Mouse (Mus musculus): ENCODE results near the gene Lypd6b. TPM values are rescaled to one million over a fixed set of nuclear protein-coding genes. Genes with fewer than 3 reads are reported as not detected.

The Lypd6b gene
- polyA plus RNA-seq, 1 experiment from 2014 or later, result 18.1 TPM

GRCm38 (mm10) chr2:49748628-49749342, 38.7 kb upstream of the Lypd6b start:
- Histone ChIP-seq H3K36me3 (no peaks in the 10 kb centered on the region), H3K27me3 (replicated peaks) (no peaks in the 10 kb centered on the region), H3K4me2 (no peak overlapping the region), H3K9me3 (no peaks in the 10 kb centered on the region), H3K4me3 (replicated peaks) (no peak overlapping the region), H3K4me1 (peaks cover 18% of the 10 kb centered on the region), H3K9ac (no peak overlapping the region), H3K27ac (no peak overlapping the region)
- no peak for ATAC-seq (ENCODE audit: insufficient read depth, low FRiP score, low read depth)
- 71% methylated on average over 14 of the region's 14 CpGs for WGBS

- H3K4me3 ChIP-seq (replicated peaks), result no peak overlapping the region
- H3K9ac ChIP-seq, result no peak overlapping the region
- no peaks in the 10 kb centered on the region for H3K27me3 ChIP-seq (replicated peaks)
- H3K9me3 ChIP-seq, result no peaks in the 10 kb centered on the region
- peaks cover 10% of the 10 kb centered on the region for H3K4me1 ChIP-seq
- peak; percentile 48; the same call in 1 of the 2 replicates for ATAC-seq (ENCODE audit: insufficient read depth, low FRiP score, low read depth)
- 56% methylated on average over 11 of the region's 11 CpGs for WGBS
- H3K27ac ChIP-seq, result no peak overlapping the region
- no peak overlapping the region for H3K4me2 ChIP-seq
- no peaks in the 10 kb centered on the region for H3K36me3 ChIP-seq
These were observed 37.5 kb upstream of the Lypd6b start for GRCm38 (mm10) chr2:49749730-49750576.

DNA sequence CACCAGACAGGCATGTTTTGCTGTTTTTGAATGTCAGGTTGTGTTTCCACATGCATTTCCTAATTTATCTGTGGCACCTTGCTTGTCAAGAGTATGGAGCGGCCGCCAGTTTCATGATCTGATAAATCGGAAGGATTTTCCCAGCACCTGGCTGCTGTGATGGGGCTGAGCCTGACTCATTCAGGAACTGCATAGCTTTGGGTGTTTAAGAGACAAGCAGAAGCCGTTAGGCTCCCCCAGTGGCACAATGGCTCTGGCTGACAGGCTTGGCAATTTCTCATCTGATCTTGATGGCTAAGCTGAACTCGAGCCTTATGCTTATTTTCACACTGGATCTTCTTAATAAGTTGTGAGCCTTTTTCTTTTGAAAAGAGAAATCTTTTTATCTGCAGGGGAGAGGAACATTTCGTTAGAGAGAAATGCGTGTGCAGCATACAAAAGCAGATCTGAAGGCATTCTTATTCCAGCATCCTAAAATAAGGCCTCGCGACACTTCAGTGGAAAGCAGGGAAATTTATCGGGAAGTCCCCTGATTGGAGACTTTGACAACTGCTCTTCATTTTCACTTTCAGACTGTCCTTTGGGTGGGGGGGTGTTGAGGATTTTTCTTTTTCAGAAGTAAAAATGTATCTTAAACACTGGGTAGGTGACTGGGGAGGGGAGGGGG, 35.8 kb upstream of the Lypd6b start:
- ATAC-seq (ENCODE audit: insufficient read depth, low FRiP score, low read depth), result no peak
- H3K4me1 ChIP-seq, result 0 out of 2 replicates have a peak, but pooled peaks cover 5% of the 10 kb centered on the region

DNA sequence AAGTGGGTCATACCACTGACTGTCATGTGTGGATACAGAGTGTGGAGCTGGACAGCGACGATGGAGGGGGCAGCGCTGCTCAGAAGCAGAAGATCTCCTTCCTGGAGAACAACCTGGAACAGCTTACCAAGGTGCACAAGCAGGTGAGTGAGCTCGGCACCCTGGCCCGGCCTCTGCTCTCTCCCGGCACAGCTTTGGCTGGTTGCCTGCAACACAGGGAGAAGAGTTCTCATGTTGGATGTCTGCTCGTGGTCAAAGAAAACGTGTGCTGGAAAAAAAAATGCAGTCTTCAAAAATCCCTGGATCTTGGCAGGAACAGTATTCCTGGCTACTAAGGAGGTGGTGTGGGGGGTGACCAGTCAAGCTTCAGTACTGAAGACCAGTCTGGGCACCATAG, 35.3 kb upstream of the Lypd6b start:
- H3K27ac ChIP-seq, result no peak overlapping the region
- H3K4me1 ChIP-seq, result 0 out of 2 replicates have a peak, but pooled peaks cover 5% of the 10 kb centered on the region
- H3K4me3 ChIP-seq (replicated peaks), result no peak overlapping the region
- H3K9me3 ChIP-seq, result no peaks in the 10 kb centered on the region
- H3K36me3 ChIP-seq, result no peaks in the 10 kb centered on the region
- WGBS, result 81% methylated on average over 8 of the region's 8 CpGs
- no peak overlapping the region for H3K9ac ChIP-seq
- H3K4me2 ChIP-seq, result no peak overlapping the region
- H3K27me3 ChIP-seq (replicated peaks), result no peaks in the 10 kb centered on the region
- no peak for ATAC-seq (ENCODE audit: insufficient read depth, low FRiP score, low read depth)

More for the DNA sequence above, 35.8 kb upstream of the Lypd6b start:
- Histone ChIP-seq H3K9me3 (no peaks in the 10 kb centered on the region), H3K27me3 (replicated peaks) (no peaks in the 10 kb centered on the region), H3K9ac (no peak overlapping the region), H3K27ac (no peak overlapping the region), H3K36me3 (no peaks in the 10 kb centered on the region), H3K4me3 (replicated peaks) (no peak overlapping the region), H3K4me2 (no peak overlapping the region)
- 83% methylated on average over 10 of the region's 10 CpGs for WGBS

DNA sequence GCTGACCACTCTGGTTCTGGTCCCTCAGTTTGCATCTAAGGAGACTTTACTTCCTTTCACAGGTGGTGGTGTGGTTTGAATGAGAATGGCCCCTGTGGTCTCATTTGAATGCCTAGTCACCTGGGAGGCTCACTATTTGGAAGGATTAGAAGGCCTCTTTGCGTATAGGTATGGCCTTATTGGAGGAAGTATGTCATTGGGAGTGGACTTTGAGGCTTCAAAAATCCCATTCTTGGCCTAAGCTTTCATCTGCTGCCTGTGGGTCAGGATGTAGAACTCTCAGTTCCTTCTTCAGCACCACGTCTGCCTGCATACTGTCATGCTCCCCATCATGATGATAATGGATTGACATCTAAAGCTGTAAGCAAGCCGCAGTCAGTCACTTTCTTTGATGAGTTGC, 34.4 kb upstream of the Lypd6b start:
- WGBS, result 86% methylated on average over 3 of the region's 3 CpGs
- Histone ChIP-seq H3K4me1 (0 out of 2 replicates have a peak, but pooled peaks cover 5% of the 10 kb centered on the region), H3K36me3 (no peaks in the 10 kb centered on the region), H3K4me2 (no peak overlapping the region), H3K9ac (no peak overlapping the region), H3K9me3 (no peaks in the 10 kb centered on the region), H3K27ac (no peak overlapping the region), H3K4me3 (replicated peaks) (no peak overlapping the region), H3K27me3 (replicated peaks) (no peaks in the 10 kb centered on the region)
- no peak for ATAC-seq (ENCODE audit: insufficient read depth, low FRiP score, low read depth)

- H3K4me3 ChIP-seq (replicated peaks), result no peak overlapping the region
- H3K4me1 ChIP-seq, result 0 out of 2 replicates have a peak, but pooled peaks cover 4% of the 10 kb centered on the region
- 72% methylated on average over 2 of the region's 2 CpGs for WGBS
- H3K27me3 ChIP-seq (replicated peaks), result no peaks in the 10 kb centered on the region
- ATAC-seq (ENCODE audit: insufficient read depth, low FRiP score, low read depth), result no peak
- H3K9me3 ChIP-seq, result no peaks in the 10 kb centered on the region
- no peaks in the 10 kb centered on the region for H3K36me3 ChIP-seq
- H3K4me2 ChIP-seq, result no peak overlapping the region
- H3K9ac ChIP-seq, result no peak overlapping the region
- no peak overlapping the region for H3K27ac ChIP-seq
These were observed 32.4 kb upstream of the Lypd6b start for GRCm38 (mm10) chr2:49755054-49755453.

- H3K4me3 ChIP-seq (replicated peaks), result no peak overlapping the region
- H3K9me3 ChIP-seq, result no peaks in the 10 kb centered on the region
- no peak overlapping the region for H3K9ac ChIP-seq
- no peaks in the 10 kb centered on the region for H3K36me3 ChIP-seq
- 66% methylated on average over 7 of the region's 7 CpGs for WGBS
- H3K27me3 ChIP-seq (replicated peaks), result no peaks in the 10 kb centered on the region
- ATAC-seq (ENCODE audit: insufficient read depth, low FRiP score, low read depth), result peak; percentile 58; the same call in 1 of the 2 replicates
- H3K4me2 ChIP-seq, result no peak overlapping the region
- no peaks in the 10 kb centered on the region for H3K4me1 ChIP-seq
- no peak overlapping the region for H3K27ac ChIP-seq
These were observed 29.9 kb upstream of the Lypd6b start for GRCm38 (mm10) chr2:49757616-49758015.

DNA sequence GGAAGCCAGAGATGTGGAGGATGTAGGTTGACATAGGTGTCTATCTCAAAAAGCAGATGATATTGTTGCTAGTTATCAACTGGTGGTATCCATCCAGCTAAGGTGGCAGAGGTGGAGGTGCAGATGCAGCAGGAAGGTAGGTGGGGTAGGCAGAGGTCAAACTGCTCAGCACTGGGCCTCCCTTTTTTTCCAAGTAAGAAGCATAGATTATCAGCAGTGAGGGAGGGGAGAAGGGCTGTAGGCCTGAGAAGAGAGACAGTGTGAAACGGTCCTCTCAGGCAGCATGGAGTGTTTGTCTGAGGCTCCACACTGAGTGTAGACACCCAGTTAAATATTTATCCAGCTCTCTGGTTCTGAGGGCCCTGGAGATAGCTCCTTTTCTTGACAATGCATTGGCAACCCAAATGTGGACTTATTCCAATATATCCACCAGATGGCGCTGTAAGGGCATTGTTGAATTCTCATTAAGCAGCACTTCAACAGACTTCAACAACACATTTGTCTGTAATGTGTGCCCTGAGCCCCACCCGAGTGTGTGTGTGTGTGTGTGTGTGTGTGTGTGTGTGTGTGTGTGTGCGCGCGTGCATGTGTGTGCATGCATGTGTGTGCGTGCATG, 23.0 kb upstream of the Lypd6b start:
- Histone ChIP-seq H3K9me3 (no peaks in the 10 kb centered on the region), H3K4me1 (no peaks in the 10 kb centered on the region), H3K4me2 (no peak overlapping the region), H3K36me3 (no peaks in the 10 kb centered on the region), H3K27ac (no peak overlapping the region), H3K27me3 (replicated peaks) (no peaks in the 10 kb centered on the region), H3K4me3 (replicated peaks) (no peak overlapping the region), H3K9ac (no peak overlapping the region)
- WGBS, result 44% methylated on average over 7 of the region's 7 CpGs
- peak; percentile 71 for ATAC-seq (ENCODE audit: insufficient read depth, low FRiP score, low read depth)

DNA sequence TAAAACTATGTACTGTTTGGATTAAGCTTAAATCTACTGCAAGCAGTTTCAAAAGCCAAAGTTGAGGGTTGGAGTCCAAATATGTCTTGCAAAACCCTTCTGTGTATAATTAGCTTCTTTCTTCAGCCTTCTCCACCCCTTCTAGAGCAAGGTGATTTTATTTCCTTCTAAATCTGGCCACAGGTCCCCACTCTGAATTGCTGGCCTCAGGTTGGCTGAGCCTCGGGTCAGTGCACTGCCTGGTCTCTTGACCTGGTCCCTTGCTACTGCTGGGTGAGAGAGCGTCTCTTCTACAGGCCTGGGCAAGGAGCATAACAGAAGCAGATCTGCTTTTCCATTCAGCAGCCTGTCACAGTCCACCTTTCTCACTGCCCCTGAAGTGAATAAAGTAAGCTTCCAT, 18.6 kb upstream of the Lypd6b start:
- H3K9ac ChIP-seq, result no peak overlapping the region
- ATAC-seq (ENCODE audit: insufficient read depth, low FRiP score, low read depth), result no peak
- WGBS, result 61% methylated on average over 2 of the region's 2 CpGs
- H3K4me2 ChIP-seq, result no peak overlapping the region
- H3K27me3 ChIP-seq (replicated peaks), result no peaks in the 10 kb centered on the region
- no peak overlapping the region for H3K4me3 ChIP-seq (replicated peaks)
- H3K9me3 ChIP-seq, result no peaks in the 10 kb centered on the region
- H3K4me1 ChIP-seq, result no peaks in the 10 kb centered on the region
- H3K27ac ChIP-seq, result peak overlapping the region; percentile 58
- H3K36me3 ChIP-seq, result no peaks in the 10 kb centered on the region

DNA sequence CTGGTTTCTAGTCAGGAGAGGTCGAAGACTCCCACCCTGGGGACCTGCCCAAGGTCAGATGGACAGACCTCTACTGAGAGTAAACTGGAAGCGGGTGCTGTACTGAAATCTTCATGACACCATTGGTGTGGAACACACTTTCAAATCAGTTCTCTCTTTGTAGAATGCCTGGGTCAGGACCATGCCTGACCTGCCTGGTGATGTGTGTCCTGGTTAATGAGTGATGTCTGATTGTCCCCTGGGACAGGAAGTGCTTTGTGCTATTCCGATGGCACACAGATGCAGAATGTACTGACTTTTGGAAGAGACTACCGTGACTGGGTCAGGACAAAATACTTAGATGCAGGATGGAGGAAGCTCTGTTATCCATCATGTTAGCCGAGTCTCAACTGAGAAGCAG, 17.0 kb upstream of the Lypd6b start:
- H3K27me3 ChIP-seq (replicated peaks), result no peaks in the 10 kb centered on the region
- H3K27ac ChIP-seq, result no peak overlapping the region
- WGBS, result 76% methylated on average over 5 of the region's 5 CpGs
- H3K4me2 ChIP-seq, result no peak overlapping the region
- no peak overlapping the region for H3K9ac ChIP-seq
- no peaks in the 10 kb centered on the region for H3K4me1 ChIP-seq
- no peak for ATAC-seq (ENCODE audit: insufficient read depth, low FRiP score, low read depth)
- H3K4me3 ChIP-seq (replicated peaks), result no peak overlapping the region
- H3K9me3 ChIP-seq, result no peaks in the 10 kb centered on the region
- H3K36me3 ChIP-seq, result no peaks in the 10 kb centered on the region

- no peak overlapping the region for H3K4me3 ChIP-seq (replicated peaks)
- H3K4me1 ChIP-seq, result no peaks in the 10 kb centered on the region
- no peak overlapping the region for H3K27ac ChIP-seq
- no peaks in the 10 kb centered on the region for H3K36me3 ChIP-seq
- no peaks in the 10 kb centered on the region for H3K27me3 ChIP-seq (replicated peaks)
- WGBS, result 60% methylated on average over 11 of the region's 11 CpGs
- H3K9ac ChIP-seq, result no peak overlapping the region
- H3K4me2 ChIP-seq, result no peak overlapping the region
- H3K9me3 ChIP-seq, result no peaks in the 10 kb centered on the region
- no peak for ATAC-seq (ENCODE audit: insufficient read depth, low FRiP score, low read depth)
These were observed 16.3 kb upstream of the Lypd6b start for GRCm38 (mm10) chr2:49771172-49771571.

All from stomach, embryonic 15.5 days (tissue).